Mouse (Mus musculus) hindbrain, embryonic 12.5 days (tissue): Measurements from ENCODE around the gene Pan3. TPM values are rescaled to one million over a fixed set of nuclear protein-coding genes. Genes with fewer than 3 reads are reported as not detected.

Experiments used
- ATAC-seq: fragments of 200-750 bp; cut with Nextera tagmentation; 2 replicates; pipeline ENCODE4 v1.8.0; 2017; ENCODE audit warnings: moderate TSS enrichment; ENCODE audit not compliant: low FRiP score
- H3K27ac ChIP-seq: fragments of 300-500 bp; sonication (generic); 2 replicates; pipeline ENCODE4 v1.5.1; 2016; ENCODE audit warnings: mild to moderate bottlenecking
- H3K27me3 ChIP-seq: fragments of 300-500 bp; sonication (generic); 2 replicates; pipeline ENCODE4 v1.6.1; 2016; ENCODE audit warnings: mild to moderate bottlenecking
- H3K36me3 ChIP-seq: fragments of 300-500 bp; sonication (generic); 2 replicates; pipeline ENCODE4 v1.6.1; 2016; ENCODE audit warnings: mild to moderate bottlenecking
- H3K4me1 ChIP-seq: fragments of 300-500 bp; sonication (generic); 2 replicates; pipeline ENCODE4 v1.6.1; 2016
- H3K4me2 ChIP-seq: fragments of 300-500 bp; sonication (generic); replicated peaks from 2 replicates; pipeline ENCODE4 v1.6.1; 2016; ENCODE audit warnings: mild to moderate bottlenecking
- H3K4me3 ChIP-seq: fragments of 300-500 bp; sonication (generic); 2 replicates; pipeline ENCODE4 v1.5.1; 2016; ENCODE audit warnings: mild to moderate bottlenecking
- H3K9ac ChIP-seq: fragments of 300-500 bp; sonication (generic); 2 replicates; pipeline ENCODE4 v1.6.1; 2016; ENCODE audit warnings: mild to moderate bottlenecking, moderate library complexity
- H3K9me3 ChIP-seq: fragments of 300-500 bp; sonication (generic); replicated peaks from 2 replicates; pipeline ENCODE4 v1.6.1; 2016; ENCODE audit warnings: mild to moderate bottlenecking
- WGBS: fragments of 180-500 bp; shearing (Covaris S2); methylation state at CpG from one replicate; pipeline ENCODE4 v1.1.7; 2016; 5-methylcytosine and 5-hydroxymethylcytosine counted together
- polyA plus RNA-seq: library from polyadenylated mRNA; unstranded; fragments of >200 nt; fragmentation: Nextera tagmentation; extraction: Ambion mirVana; gene quantifications from 2 replicates; pipeline ENCODE4 v1.2.1, GENCODE M21; 2016

Pan3 gene
- polyA plus RNA-seq, 1 experiment from 2014 or later, result 56.4 TPM

DNA sequence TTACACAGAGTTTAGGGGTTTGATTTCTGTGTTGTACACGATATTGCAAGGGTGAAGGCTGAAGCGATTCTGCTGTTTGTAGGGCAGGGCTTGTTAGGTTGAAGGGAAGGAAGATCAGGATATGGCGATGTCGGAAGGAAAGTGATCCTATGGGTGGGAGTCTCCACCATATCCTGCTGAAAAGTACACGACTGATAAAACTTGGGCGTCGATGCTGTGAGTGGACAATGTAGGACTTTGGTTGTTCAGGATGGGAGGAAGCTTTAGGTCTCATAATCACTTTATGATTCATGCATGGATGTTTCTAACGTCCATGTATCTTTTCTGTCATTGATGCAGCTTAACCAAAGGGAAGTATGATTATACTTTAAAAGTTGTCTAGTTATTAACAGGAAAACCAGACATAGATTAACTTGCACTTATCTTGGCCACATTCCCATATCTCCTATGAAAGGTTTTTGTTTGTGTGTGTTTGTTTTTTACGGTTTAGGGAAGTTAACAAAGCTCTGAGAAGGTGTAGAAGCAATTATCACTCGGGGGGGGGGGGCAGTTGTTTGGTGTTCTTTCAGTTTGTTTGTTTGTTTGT is 64.9 kb downstream of the Pan3 start:
- H3K4me1 ChIP-seq, result no peaks in the 10 kb centered on the region
- WGBS, result 95% methylated on average over 10 of the region's 10 CpGs
- H3K9me3 ChIP-seq, result no peaks in the 10 kb centered on the region
- no peak overlapping the region for H3K4me3 ChIP-seq
- H3K9ac ChIP-seq, result no peak overlapping the region
- no peak overlapping the region for H3K4me2 ChIP-seq
- no peak for ATAC-seq
- H3K27me3 ChIP-seq, result no peaks in the 10 kb centered on the region
- H3K27ac ChIP-seq, result no peak overlapping the region
- H3K36me3 ChIP-seq, result no peaks in the 10 kb centered on the region

DNA sequence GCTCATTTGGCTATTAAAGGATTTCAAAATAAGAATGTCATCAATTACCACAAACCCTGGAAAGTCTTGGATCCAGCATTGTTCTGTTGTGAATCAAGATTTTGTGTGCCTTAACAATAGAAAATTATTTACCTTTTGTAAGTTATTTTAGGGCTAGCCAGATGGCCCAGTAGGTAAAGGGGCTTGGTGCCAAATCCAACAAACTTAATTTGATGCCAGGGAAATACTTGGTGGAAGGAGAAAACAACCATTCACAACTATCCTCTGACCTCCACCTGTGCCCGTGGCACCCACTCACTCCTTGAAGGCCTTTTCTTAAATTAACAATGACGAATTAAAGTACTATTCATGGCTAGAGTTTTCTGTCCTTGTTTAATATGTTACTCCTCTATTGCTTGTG is 66.0 kb downstream of the Pan3 start:
- Histone ChIP-seq H3K27ac (no peak overlapping the region), H3K36me3 (no peaks in the 10 kb centered on the region), H3K27me3 (no peaks in the 10 kb centered on the region), H3K4me3 (no peak overlapping the region), H3K9me3 (no peaks in the 10 kb centered on the region), H3K4me2 (no peak overlapping the region), H3K9ac (no peak overlapping the region), H3K4me1 (no peaks in the 10 kb centered on the region)
- no peak for ATAC-seq
- WGBS, result 88% methylated on average over 2 of the region's 2 CpGs

DNA sequence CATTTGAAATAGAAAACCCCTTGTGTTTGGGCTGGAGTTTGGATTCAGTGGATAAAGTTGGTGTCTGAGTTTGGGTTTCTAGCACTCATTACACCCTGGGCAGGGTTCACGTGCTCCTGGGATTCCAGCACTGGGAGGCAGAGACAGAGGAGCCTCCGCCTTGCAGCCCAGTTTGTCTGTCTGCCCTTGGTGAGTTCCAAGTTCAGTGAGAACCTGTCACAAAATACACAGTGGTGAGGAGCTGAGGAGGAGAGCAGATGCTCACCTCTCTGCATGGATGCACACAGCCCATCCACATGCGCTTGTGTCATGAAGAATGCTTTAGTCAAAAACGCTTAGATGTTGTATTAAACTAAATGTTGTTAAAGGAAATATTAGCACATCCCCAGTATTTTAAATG is 67.0 kb downstream of the Pan3 start:
- Histone ChIP-seq H3K4me1 (no peaks in the 10 kb centered on the region), H3K36me3 (no peaks in the 10 kb centered on the region), H3K9ac (no peak overlapping the region), H3K27me3 (no peaks in the 10 kb centered on the region), H3K27ac (no peak overlapping the region), H3K4me3 (no peak overlapping the region), H3K4me2 (no peak overlapping the region), H3K9me3 (no peaks in the 10 kb centered on the region)
- ATAC-seq, result no peak
- 85% methylated on average over 4 of the region's 4 CpGs for WGBS

DNA sequence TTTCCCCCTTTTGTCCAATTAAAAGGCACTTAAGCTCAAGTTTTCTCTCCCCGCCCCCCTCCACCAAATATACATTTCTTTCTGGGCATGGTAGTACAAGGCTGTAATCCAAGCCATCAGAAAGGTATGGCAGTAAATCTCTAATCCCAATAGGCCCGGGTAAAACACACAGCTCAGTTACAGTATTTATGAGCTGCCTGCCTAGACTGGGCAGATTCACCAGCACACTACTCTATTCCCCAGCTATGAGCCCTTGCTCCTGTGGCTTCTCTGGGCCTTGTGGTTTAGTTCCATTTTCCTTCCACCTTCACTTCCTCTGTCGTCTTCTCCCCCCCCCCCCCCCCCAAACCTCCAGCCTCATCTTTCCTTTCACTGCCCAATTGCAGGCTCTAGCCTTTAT is 67.8 kb downstream of the Pan3 start:
- 84% methylated on average over 2 of the region's 3 CpGs for WGBS
- no peak for ATAC-seq
- Histone ChIP-seq H3K27ac (no peak overlapping the region), H3K27me3 (no peaks in the 10 kb centered on the region), H3K36me3 (no peaks in the 10 kb centered on the region), H3K4me1 (no peaks in the 10 kb centered on the region), H3K4me3 (no peak overlapping the region), H3K9me3 (no peaks in the 10 kb centered on the region), H3K4me2 (no peak overlapping the region), H3K9ac (no peak overlapping the region)

DNA sequence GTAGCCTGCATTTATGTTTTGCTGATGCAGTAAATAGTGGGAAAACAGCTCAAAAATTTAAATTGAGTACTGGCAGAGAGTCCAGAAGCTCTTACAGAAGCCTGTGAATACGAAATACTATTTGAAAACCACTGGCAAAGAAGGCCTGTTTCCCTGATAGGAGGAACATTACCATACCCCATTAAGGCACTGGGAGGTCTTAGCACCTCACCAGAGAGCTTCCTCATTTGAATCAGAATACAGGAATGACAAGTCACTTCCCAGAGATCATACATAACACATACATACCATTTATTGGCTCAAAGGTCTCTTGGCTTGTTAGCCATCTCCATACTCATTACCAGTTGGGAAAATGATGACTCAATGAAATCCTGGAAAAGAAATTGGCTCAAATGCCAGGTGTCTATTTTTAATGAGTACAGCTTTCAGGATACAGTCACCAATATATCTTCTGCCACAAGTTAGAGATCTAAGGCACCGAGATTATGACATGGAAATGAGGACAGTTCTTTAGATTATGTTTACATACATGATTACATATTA is 71.6 kb downstream of the Pan3 start:
- Histone ChIP-seq H3K27me3 (no peaks in the 10 kb centered on the region), H3K4me1 (no peaks in the 10 kb centered on the region), H3K4me3 (no peak overlapping the region), H3K36me3 (no peaks in the 10 kb centered on the region), H3K4me2 (no peak overlapping the region), H3K9me3 (no peaks in the 10 kb centered on the region), H3K9ac (no peak overlapping the region), H3K27ac (no peak overlapping the region)
- ATAC-seq, result no peak
- WGBS, result 88% methylated on average over 2 of the region's 2 CpGs

DNA sequence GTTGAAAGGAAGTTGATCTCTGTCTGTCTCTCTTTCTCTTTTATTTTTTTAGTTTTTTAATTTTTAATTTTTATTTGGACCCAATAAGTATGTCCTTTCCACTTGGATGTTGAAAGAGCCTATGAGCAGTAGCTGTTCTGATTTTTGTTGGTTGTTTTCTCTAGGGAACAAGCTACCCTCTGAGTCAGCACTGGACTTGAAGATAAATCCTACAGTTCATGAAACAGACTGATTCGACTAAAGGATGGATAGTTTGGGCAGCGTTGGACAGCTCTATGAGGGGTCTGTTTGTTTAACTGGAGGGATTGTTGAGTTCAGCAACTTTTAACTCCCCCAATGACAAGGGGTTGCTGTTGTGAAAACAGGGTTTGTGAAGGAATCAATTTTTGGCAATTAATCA is 73.0 kb downstream of the Pan3 start:
- H3K36me3 ChIP-seq, result no peaks in the 10 kb centered on the region
- WGBS, result 88% methylated on average over 2 of the region's 2 CpGs
- ATAC-seq, result no peak
- no peaks in the 10 kb centered on the region for H3K9me3 ChIP-seq
- no peak overlapping the region for H3K4me2 ChIP-seq
- no peak overlapping the region for H3K9ac ChIP-seq
- H3K4me1 ChIP-seq, result no peaks in the 10 kb centered on the region
- H3K27me3 ChIP-seq, result no peaks in the 10 kb centered on the region
- H3K4me3 ChIP-seq, result no peak overlapping the region
- H3K27ac ChIP-seq, result no peak overlapping the region

DNA sequence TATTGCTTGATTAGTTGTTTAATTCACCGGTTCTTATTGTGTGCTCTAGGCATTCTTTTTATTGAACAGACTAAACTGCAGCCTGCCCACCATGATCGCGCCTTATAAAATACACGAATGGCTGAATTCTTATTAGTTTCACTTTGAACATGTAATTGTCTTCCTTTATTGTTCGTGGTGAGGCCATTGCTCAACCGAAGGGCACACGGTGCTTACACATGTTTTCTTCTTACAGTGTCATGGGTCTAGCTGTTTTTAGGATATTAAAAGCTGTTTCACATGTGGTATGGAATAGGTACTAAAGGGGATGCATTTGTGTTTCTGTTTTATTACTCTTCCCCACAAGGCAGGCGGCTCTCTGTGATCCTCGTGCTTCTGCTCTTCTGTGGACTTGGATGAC is 81.4 kb downstream of the Pan3 start:
- Histone ChIP-seq H3K4me2 (no peak overlapping the region), H3K9ac (no peak overlapping the region), H3K27ac (no peak overlapping the region), H3K4me3 (no peak overlapping the region), H3K36me3 (no peaks in the 10 kb centered on the region), H3K27me3 (no peaks in the 10 kb centered on the region), H3K9me3 (no peaks in the 10 kb centered on the region), H3K4me1 (no peaks in the 10 kb centered on the region)
- ATAC-seq, result no peak
- WGBS, result 89% methylated on average over 9 of the region's 9 CpGs

DNA sequence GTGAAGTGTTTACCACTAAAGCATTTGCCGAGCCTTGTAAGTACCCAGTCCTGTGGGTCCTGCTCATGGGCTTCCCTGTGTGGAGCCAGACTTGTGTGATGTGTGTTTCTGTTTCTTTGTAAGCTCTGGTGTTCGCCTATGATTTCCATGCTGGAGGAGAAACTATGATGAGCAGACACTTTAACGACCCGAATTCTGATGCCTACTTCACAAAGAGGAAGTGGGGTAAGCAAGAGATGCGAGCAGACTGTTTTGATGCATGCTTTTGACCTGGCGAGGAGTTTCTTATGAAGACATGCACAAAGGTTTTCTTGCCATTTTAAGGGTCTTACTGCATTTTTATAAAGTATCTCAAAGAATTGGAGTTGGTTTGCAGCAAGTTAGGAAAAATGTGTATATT is 97.0 kb downstream of the Pan3 start:
- WGBS, result 94% methylated on average over 6 of the region's 6 CpGs
- H3K4me2 ChIP-seq, result no peak overlapping the region
- no peak overlapping the region for H3K27ac ChIP-seq
- H3K9ac ChIP-seq, result no peak overlapping the region
- ATAC-seq, result no peak
- H3K36me3 ChIP-seq, result peaks cover 30% of the 10 kb centered on the region
- H3K9me3 ChIP-seq, result no peaks in the 10 kb centered on the region
- H3K4me3 ChIP-seq, result no peak overlapping the region
- H3K4me1 ChIP-seq, result no peaks in the 10 kb centered on the region
- H3K27me3 ChIP-seq, result no peaks in the 10 kb centered on the region

DNA sequence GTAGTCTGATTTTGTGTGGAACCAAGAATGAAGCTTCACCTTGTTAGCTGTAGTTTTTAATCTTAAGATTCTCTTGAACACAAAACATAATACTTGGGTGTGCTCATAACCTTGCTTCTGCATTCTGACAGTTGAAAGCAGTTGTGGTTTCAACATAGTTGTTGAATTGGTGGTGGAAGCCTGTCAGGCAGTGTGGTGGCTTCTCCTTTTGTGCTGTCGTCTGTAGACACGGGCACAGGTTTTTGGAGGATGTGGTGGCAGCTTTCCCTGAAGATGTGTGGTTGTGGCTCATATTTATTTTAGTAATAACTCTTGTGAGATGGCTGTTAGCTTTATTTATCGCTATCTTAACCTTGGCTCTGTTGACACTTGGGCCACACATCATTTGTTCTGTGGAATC is 97.8 kb downstream of the Pan3 start:
- Histone ChIP-seq H3K27ac (no peak overlapping the region), H3K27me3 (no peaks in the 10 kb centered on the region), H3K36me3 (peaks cover 26% of the 10 kb centered on the region), H3K4me2 (no peak overlapping the region), H3K9me3 (no peaks in the 10 kb centered on the region), H3K4me1 (no peaks in the 10 kb centered on the region), H3K4me3 (no peak overlapping the region), H3K9ac (no peak overlapping the region)
- ATAC-seq, result no peak
- 92% methylated on average over 3 of the region's 3 CpGs for WGBS

DNA sequence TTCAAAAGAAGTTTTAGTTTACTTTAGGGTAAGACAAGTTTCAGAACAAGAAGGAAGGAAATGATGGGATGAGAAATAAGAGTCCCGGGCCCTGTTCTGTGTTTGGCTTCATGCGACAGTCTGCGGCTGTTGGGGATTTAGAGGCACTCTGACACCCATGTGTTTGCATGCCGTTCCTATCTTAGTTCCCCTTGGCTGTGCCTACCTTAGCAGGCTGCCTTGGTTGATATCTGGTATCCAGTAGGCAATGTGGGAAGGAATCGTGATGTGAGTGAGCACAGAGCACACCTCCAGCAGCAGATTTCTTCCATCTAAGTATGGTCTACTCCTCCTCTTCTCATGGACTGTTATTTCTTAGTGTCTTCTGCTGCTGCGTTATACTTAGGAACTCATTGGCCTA is 102.1 kb downstream of the Pan3 start:
- 94% methylated on average over 6 of the region's 6 CpGs for WGBS
- ATAC-seq, result no peak
- Histone ChIP-seq H3K9ac (no peak overlapping the region), H3K36me3 (peaks cover 27% of the 10 kb centered on the region), H3K4me1 (no peaks in the 10 kb centered on the region), H3K9me3 (no peaks in the 10 kb centered on the region), H3K27me3 (no peaks in the 10 kb centered on the region), H3K4me3 (no peak overlapping the region), H3K4me2 (no peak overlapping the region), H3K27ac (no peak overlapping the region)

DNA sequence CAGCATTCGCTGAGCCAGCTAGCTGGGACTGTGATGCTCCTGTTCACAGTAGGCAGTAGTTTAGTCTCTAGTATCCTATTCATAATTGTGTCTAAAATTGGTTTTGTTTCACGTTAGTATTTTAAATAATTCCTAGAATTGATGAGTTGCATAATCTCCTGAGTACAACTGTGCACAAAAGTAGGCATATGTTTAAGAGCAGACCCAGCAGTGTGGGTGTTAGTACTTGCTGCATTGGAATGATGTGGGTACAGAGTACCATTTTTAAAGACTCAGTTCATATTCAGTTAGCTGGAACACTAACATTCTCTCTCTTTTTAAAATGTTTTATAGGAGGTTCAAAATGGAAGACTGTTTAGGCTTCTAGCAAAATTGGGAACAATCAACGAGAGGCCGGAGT is 109.4 kb downstream of the Pan3 start:
- 95% methylated on average over 4 of the region's 4 CpGs for WGBS
- H3K27me3 ChIP-seq, result no peaks in the 10 kb centered on the region
- H3K9ac ChIP-seq, result no peak overlapping the region
- H3K27ac ChIP-seq, result no peak overlapping the region
- H3K36me3 ChIP-seq, result peaks cover 54% of the 10 kb centered on the region
- no peaks in the 10 kb centered on the region for H3K9me3 ChIP-seq
- H3K4me3 ChIP-seq, result no peak overlapping the region
- no peak overlapping the region for H3K4me2 ChIP-seq
- H3K4me1 ChIP-seq, result no peaks in the 10 kb centered on the region
- no peak for ATAC-seq

DNA sequence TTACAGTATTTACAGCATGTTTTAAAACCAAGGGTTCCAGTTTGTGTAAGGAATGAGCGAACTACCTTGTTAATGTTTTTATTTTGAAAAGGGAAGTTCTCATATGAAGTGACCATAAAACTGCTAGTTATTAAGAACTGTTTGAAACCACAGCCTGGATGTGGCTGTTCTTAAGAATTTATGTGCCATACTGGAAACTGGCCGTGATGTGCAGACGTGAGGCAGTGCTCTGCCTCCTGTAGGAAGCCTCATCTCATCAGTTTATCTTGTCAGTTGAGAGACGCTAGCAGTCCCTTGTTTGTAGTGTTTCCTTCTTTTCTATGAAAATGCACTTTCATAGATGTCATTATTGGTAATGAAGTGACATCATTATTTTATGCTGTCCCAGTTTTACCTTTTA is 109.9 kb downstream of the Pan3 start:
- Histone ChIP-seq H3K4me1 (no peaks in the 10 kb centered on the region), H3K9me3 (no peaks in the 10 kb centered on the region), H3K4me3 (no peak overlapping the region), H3K27me3 (no peaks in the 10 kb centered on the region), H3K4me2 (no peak overlapping the region), H3K36me3 (peaks cover 55% of the 10 kb centered on the region), H3K27ac (no peak overlapping the region), H3K9ac (no peak overlapping the region)
- WGBS, result 94% methylated on average over 4 of the region's 4 CpGs
- ATAC-seq, result no peak

DNA sequence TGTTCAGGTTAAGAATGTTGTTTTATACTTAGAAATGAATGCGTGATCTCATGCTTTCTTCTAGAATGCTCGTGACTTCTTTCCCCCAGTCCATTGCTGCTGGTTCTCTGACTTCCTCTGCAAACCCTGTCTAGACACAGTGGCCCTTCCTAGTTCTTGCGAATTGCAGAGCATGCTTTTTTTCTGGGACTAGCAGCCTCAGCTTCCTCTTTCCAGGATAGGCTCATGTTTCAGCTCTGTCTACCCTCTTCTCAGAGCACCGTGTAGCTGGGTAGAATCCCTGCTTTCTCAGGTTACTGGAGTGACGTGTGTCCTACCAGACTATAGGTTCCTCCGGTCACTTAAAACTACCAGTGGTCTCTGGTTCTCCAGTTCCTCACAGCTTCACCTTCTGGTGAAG is 112.3 kb downstream of the Pan3 start:
- H3K36me3 ChIP-seq, result peaks cover 53% of the 10 kb centered on the region
- H3K9ac ChIP-seq, result no peak overlapping the region
- H3K4me2 ChIP-seq, result no peak overlapping the region
- H3K9me3 ChIP-seq, result no peaks in the 10 kb centered on the region
- ATAC-seq, result no peak
- H3K27ac ChIP-seq, result no peak overlapping the region
- no peak overlapping the region for H3K4me3 ChIP-seq
- no peaks in the 10 kb centered on the region for H3K4me1 ChIP-seq
- 83% methylated on average over 6 of the region's 6 CpGs for WGBS
- H3K27me3 ChIP-seq, result no peaks in the 10 kb centered on the region
